Mouse (Mus musculus) embryonic facial prominence, embryonic 15.5 days (tissue): ENCODE data around the gene Zfp763. TPM values are rescaled to one million over a fixed set of nuclear protein-coding genes. Genes with fewer than 3 reads are reported as not detected.

Source experiments
- ATAC-seq: fragments of 200-750 bp; cut with Nextera tagmentation; 2 replicates; pipeline ENCODE4 v1.8.0; 2017; ENCODE audit warnings: low read depth, moderate TSS enrichment; ENCODE audit not compliant: insufficient number of reproducible peaks, low FRiP score, low TSS enrichment
- H3K27ac ChIP-seq: fragments of 300-500 bp; sonication (generic); replicated peaks from 2 replicates; pipeline ENCODE4 v1.5.1; 2015; ENCODE audit warnings: mild to moderate bottlenecking, inconsistent platforms
- H3K27me3 ChIP-seq: fragments of 300-500 bp; sonication (generic); 2 replicates; pipeline ENCODE4 v1.6.1; 2015; ENCODE audit warnings: inconsistent platforms
- H3K36me3 ChIP-seq: fragments of 300-500 bp; sonication (generic); 2 replicates; pipeline ENCODE4 v1.6.1; 2015; ENCODE audit warnings: mild to moderate bottlenecking, inconsistent platforms
- H3K4me1 ChIP-seq: fragments of 300-500 bp; sonication (generic); 2 replicates; pipeline ENCODE4 v1.6.1; 2015; ENCODE audit warnings: inconsistent platforms
- H3K4me2 ChIP-seq: fragments of 300-500 bp; sonication (generic); replicated peaks from 2 replicates; pipeline ENCODE4 v1.6.1; 2015; ENCODE audit warnings: mild to moderate bottlenecking, inconsistent platforms
- H3K4me3 ChIP-seq: fragments of 300-500 bp; sonication (generic); replicated peaks from 2 replicates; pipeline ENCODE4 v1.5.1; 2015; ENCODE audit warnings: mild to moderate bottlenecking, inconsistent platforms
- H3K9ac ChIP-seq: fragments of 300-500 bp; sonication (generic); 2 replicates; pipeline ENCODE4 v1.6.1; 2015; ENCODE audit warnings: inconsistent platforms
- H3K9me3 ChIP-seq: fragments of 300-500 bp; sonication (generic); replicated peaks from 2 replicates; pipeline ENCODE4 v1.6.1; 2016; ENCODE audit warnings: inconsistent platforms
- WGBS: fragments of 180-500 bp; shearing (Covaris S2); methylation state at CpG from one replicate; pipeline ENCODE4 v1.1.7; 2015; 5-methylcytosine and 5-hydroxymethylcytosine counted together
- polyA plus RNA-seq: library from polyadenylated mRNA; unstranded; fragments of >200 nt; fragmentation: Nextera tagmentation; extraction: Ambion mirVana; gene quantifications from 2 replicates; pipeline ENCODE4 v1.2.1, GENCODE M21; 2015

The Zfp763 gene
- polyA plus RNA-seq, 1 experiment from 2014 or later, result 13.9 TPM

- H3K4me3 ChIP-seq, result no peak overlapping the region
- ATAC-seq, result no peak
- 79% methylated on average over 4 of the region's 4 CpGs for WGBS
- no peaks in the 10 kb centered on the region for H3K9me3 ChIP-seq
- no peak overlapping the region for H3K9ac ChIP-seq
- H3K27me3 ChIP-seq, result no peaks in the 10 kb centered on the region
- no peak overlapping the region for H3K27ac ChIP-seq
- H3K4me1 ChIP-seq, result no peaks in the 10 kb centered on the region
- H3K4me2 ChIP-seq, result no peak overlapping the region
- H3K36me3 ChIP-seq, result 0 out of 2 replicates have a peak, but pooled peaks cover 1% of the 10 kb centered on the region
Measured at GRCm38 (mm10) chr17:32986301-32986700, 46.9 kb downstream of the Zfp763 start.

DNA sequence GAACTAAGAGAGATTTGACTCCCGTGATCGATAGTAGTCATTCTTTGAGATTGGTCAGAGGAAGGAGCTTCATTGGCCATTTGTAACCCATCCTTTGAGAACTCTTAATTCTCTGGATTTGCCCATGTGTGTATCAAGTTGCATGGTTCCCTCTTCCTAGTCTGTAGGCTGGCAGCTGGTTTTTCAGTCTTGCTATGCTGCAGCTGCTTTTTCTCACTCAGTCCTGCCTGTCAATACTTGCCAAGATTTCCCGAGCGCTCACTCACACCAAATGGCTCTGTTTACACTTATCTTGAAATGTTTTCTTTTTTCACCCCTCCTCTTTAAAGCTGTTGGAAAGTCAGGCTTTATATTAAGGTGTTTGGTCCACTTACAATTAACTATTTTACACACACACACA, 51.8 kb downstream of the Zfp763 start:
- H3K9ac ChIP-seq, result no peak overlapping the region
- peaks cover 36% of the 10 kb centered on the region for H3K36me3 ChIP-seq
- H3K4me1 ChIP-seq, result no peaks in the 10 kb centered on the region
- H3K9me3 ChIP-seq, result 0 out of 2 replicates have a peak, but pooled peaks cover 3% of the 10 kb centered on the region
- no peaks in the 10 kb centered on the region for H3K27me3 ChIP-seq
- ATAC-seq, result no peak
- no peak overlapping the region for H3K4me3 ChIP-seq
- H3K4me2 ChIP-seq, result no peak overlapping the region
- H3K27ac ChIP-seq, result no peak overlapping the region
- WGBS, result 75% methylated on average over 4 of the region's 4 CpGs

Other genes starting within 250 kb of the Zfp763 start
- gene Zfp871, start 245.1 kb downstream of the Zfp763 start, polyA plus RNA-seq, result 27.0 and 30.8 TPM in 2 replicates
- gene Zfp811, start 223.5 kb downstream of the Zfp763 start, polyA plus RNA-seq, result 3.8 and 4.0 TPM in 2 replicates
- gene Zfp799, start 203.1 kb downstream of the Zfp763 start, polyA plus RNA-seq, result 15.4 and 16.5 TPM in 2 replicates
- 5.6 and 6.9 TPM in 2 replicates for gene Zfp870, start 141.8 kb downstream of the Zfp763 start, polyA plus RNA-seq
- gene Cyp4f14, start 116.1 kb downstream of the Zfp763 start, polyA plus RNA-seq, result not detected in 2 replicates
- gene Cyp4f13, start 86.0 kb downstream of the Zfp763 start, polyA plus RNA-seq, result 15.9 and 17.7 TPM in 2 replicates
- gene Zfp472, start 67.6 kb downstream of the Zfp763 start, polyA plus RNA-seq, result 10.5 and 11.2 TPM in 2 replicates
- 11.7 and 13.7 TPM in 2 replicates for gene Zfp952, start 40.3 kb downstream of the Zfp763 start, polyA plus RNA-seq
- gene 4921501E09Rik, start 34.7 kb upstream of the Zfp763 start, polyA plus RNA-seq, result not detected in 2 replicates
- gene Zfp563, start 55.9 kb upstream of the Zfp763 start, polyA plus RNA-seq, result 9.4 TPM in 2 replicates
- gene Morc2b, start 106.3 kb upstream of the Zfp763 start, polyA plus RNA-seq, result 0.11 TPM in 1 of 2 replicates, not detected in the other
- gene Olfr55, start 135.0 kb upstream of the Zfp763 start, polyA plus RNA-seq, result 0.05 and 0.12 TPM in 2 replicates
- gene Olfr239, start 157.9 kb upstream of the Zfp763 start, polyA plus RNA-seq, result 0.05 TPM in 1 of 2 replicates, not detected in the other
- not detected in 2 replicates for gene Olfr1564, start 188.3 kb upstream of the Zfp763 start, polyA plus RNA-seq
- 16.1 and 16.4 TPM in 2 replicates for gene Zfp955a, start 221.7 kb upstream of the Zfp763 start, polyA plus RNA-seq
- gene Olfr63, start 231.3 kb upstream of the Zfp763 start, polyA plus RNA-seq, result 0.03 and 0.12 TPM in 2 replicates